Mouse (Mus musculus): ENCODE data around the gene Gcdh. TPM values are rescaled to one million over a fixed set of nuclear protein-coding genes. Genes with fewer than 3 reads are reported as not detected.
A peak's percentile ranks its signal among the peaks of the same experiment; 100 is the strongest.

The Gcdh gene
- polyA plus RNA-seq, 1 experiment from 2014 or later = 27.3 TPM

GRCm38 (mm10) chr8:84913502-84913900 lies 19.8 kb upstream of the Gcdh start:
- Histone ChIP-seq H3K4me3 (ENCODE audit: low read depth, low read length) (peak overlapping the region; percentile 49), H3K9ac (ENCODE audit: low read depth, low read length) (peak overlapping the region; percentile 50), H3K4me1 (ENCODE audit: control insufficient read depth, insufficient read depth, low read length) (peaks cover 9% of the 10 kb centered on the region; the same call in 1 of the 2 replicates), H3K27ac (replicated peaks; ENCODE audit: low read depth, low read length) (no peak overlapping the region), H3K36me3 (ENCODE audit: control insufficient read depth, insufficient read depth, low read length) (no peaks in the 10 kb centered on the region), H3K9me3 (ENCODE audit: control insufficient read depth, low read length) (peaks cover 5% of the 10 kb centered on the region; the same call in 1 of the 2 replicates), H3K4me2 (ENCODE audit: low read depth, low read length) (peak overlapping the region; percentile 70), H3K27me3 (replicated peaks; ENCODE audit: control insufficient read depth, insufficient read depth, low read length) (peaks cover 34% of the 10 kb centered on the region)
- ATAC-seq (ENCODE audit: low read depth) (no peak), DNase-seq (ENCODE audit: low spot score) (no peak)
- WGBS = 10% methylated on average over 9 of the region's 9 CpGs

- Histone ChIP-seq H3K9me3 (ENCODE audit: control insufficient read depth, low read length) (peaks cover 5% of the 10 kb centered on the region; the same call in 1 of the 2 replicates), H3K27ac (replicated peaks; ENCODE audit: low read depth, low read length) (no peak overlapping the region), H3K4me1 (ENCODE audit: control insufficient read depth, insufficient read depth, low read length) (peaks cover 9% of the 10 kb centered on the region; the same call in 1 of the 2 replicates), H3K36me3 (ENCODE audit: control insufficient read depth, insufficient read depth, low read length) (no peaks in the 10 kb centered on the region), H3K27me3 (replicated peaks; ENCODE audit: control insufficient read depth, insufficient read depth, low read length) (peaks cover 34% of the 10 kb centered on the region), H3K4me2 (ENCODE audit: low read depth, low read length) (peak overlapping the region; percentile 70), H3K4me3 (ENCODE audit: low read depth, low read length) (peak overlapping the region; percentile 49), H3K9ac (ENCODE audit: low read depth, low read length) (peak overlapping the region; percentile 50)
- DNase-seq (ENCODE audit: low spot score) (peak; percentile 87), ATAC-seq (ENCODE audit: low read depth) (peak; percentile 60)
- WGBS = 1% methylated on average over 47 of the region's 55 CpGs
Observed at GRCm38 (mm10) chr8:84912895-84913501, 19.3 kb upstream of the Gcdh start.

- peaks cover 5% of the 10 kb centered on the region; the same call in 1 of the 2 replicates for H3K9me3 ChIP-seq (ENCODE audit: control insufficient read depth, low read length)
- no peak overlapping the region for H3K9ac ChIP-seq (ENCODE audit: low read depth, low read length)
- 20% methylated on average over 25 of the region's 27 CpGs for WGBS
- no peak for ATAC-seq (ENCODE audit: low read depth)
- peak overlapping the region; percentile 49 for H3K4me3 ChIP-seq (ENCODE audit: low read depth, low read length)
- H3K36me3 ChIP-seq (ENCODE audit: control insufficient read depth, insufficient read depth, low read length) = no peaks in the 10 kb centered on the region
- peaks cover 9% of the 10 kb centered on the region; the same call in 1 of the 2 replicates for H3K4me1 ChIP-seq (ENCODE audit: control insufficient read depth, insufficient read depth, low read length)
- no peak overlapping the region for H3K27ac ChIP-seq (replicated peaks; ENCODE audit: low read depth, low read length)
- DNase-seq (ENCODE audit: low spot score) = no peak
- H3K4me2 ChIP-seq (ENCODE audit: low read depth, low read length) = peak overlapping the region; percentile 70
- peaks cover 34% of the 10 kb centered on the region for H3K27me3 ChIP-seq (replicated peaks; ENCODE audit: control insufficient read depth, insufficient read depth, low read length)
Observed at GRCm38 (mm10) chr8:84912391-84912790, 18.7 kb upstream of the Gcdh start.

- DNase-seq (ENCODE audit: low spot score) = no peak
- 79% methylated on average over 5 of the region's 9 CpGs for WGBS
- peaks cover 34% of the 10 kb centered on the region for H3K27me3 ChIP-seq (replicated peaks; ENCODE audit: control insufficient read depth, insufficient read depth, low read length)
Observed at GRCm38 (mm10) chr8:84911854-84912253, 18.1 kb upstream of the Gcdh start.

GRCm38 (mm10) chr8:84910551-84910950 lies 16.8 kb upstream of the Gcdh start:
- ATAC-seq (ENCODE audit: low read depth) = no peak
- Histone ChIP-seq H3K4me1 (ENCODE audit: control insufficient read depth, insufficient read depth, low read length) (peaks cover 9% of the 10 kb centered on the region; the same call in 1 of the 2 replicates), H3K27ac (replicated peaks; ENCODE audit: low read depth, low read length) (no peak overlapping the region), H3K4me3 (ENCODE audit: low read depth, low read length) (no peak overlapping the region), H3K9me3 (ENCODE audit: control insufficient read depth, low read length) (peaks cover 5% of the 10 kb centered on the region; the same call in 1 of the 2 replicates), H3K4me2 (ENCODE audit: low read depth, low read length) (no peak overlapping the region), H3K9ac (ENCODE audit: low read depth, low read length) (no peak overlapping the region), H3K27me3 (replicated peaks; ENCODE audit: control insufficient read depth, insufficient read depth, low read length) (peaks cover 34% of the 10 kb centered on the region), H3K36me3 (ENCODE audit: control insufficient read depth, insufficient read depth, low read length) (no peaks in the 10 kb centered on the region)
- no peak for DNase-seq (ENCODE audit: low spot score)
- 83% methylated on average over 6 of the region's 6 CpGs for WGBS

More at GRCm38 (mm10) chr8:84911854-84912253, 18.1 kb upstream of the Gcdh start:
- Histone ChIP-seq H3K27ac (replicated peaks; ENCODE audit: low read depth, low read length) (no peak overlapping the region), H3K9ac (ENCODE audit: low read depth, low read length) (no peak overlapping the region), H3K36me3 (ENCODE audit: control insufficient read depth, insufficient read depth, low read length) (no peaks in the 10 kb centered on the region), H3K4me1 (ENCODE audit: control insufficient read depth, insufficient read depth, low read length) (peaks cover 9% of the 10 kb centered on the region; the same call in 1 of the 2 replicates), H3K9me3 (ENCODE audit: control insufficient read depth, low read length) (peaks cover 5% of the 10 kb centered on the region; the same call in 1 of the 2 replicates), H3K4me3 (ENCODE audit: low read depth, low read length) (no peak overlapping the region), H3K4me2 (ENCODE audit: low read depth, low read length) (no peak overlapping the region; the same call in 1 of the 2 replicates)
- no peak for ATAC-seq (ENCODE audit: low read depth)

GRCm38 (mm10) chr8:84909949-84910348 lies 16.2 kb upstream of the Gcdh start:
- Histone ChIP-seq H3K27ac (replicated peaks; ENCODE audit: low read depth, low read length) (no peak overlapping the region), H3K4me3 (ENCODE audit: low read depth, low read length) (no peak overlapping the region), H3K27me3 (replicated peaks; ENCODE audit: control insufficient read depth, insufficient read depth, low read length) (peaks cover 34% of the 10 kb centered on the region), H3K9ac (ENCODE audit: low read depth, low read length) (no peak overlapping the region), H3K9me3 (ENCODE audit: control insufficient read depth, low read length) (peaks cover 5% of the 10 kb centered on the region; the same call in 1 of the 2 replicates), H3K36me3 (ENCODE audit: control insufficient read depth, insufficient read depth, low read length) (no peaks in the 10 kb centered on the region), H3K4me1 (ENCODE audit: control insufficient read depth, insufficient read depth, low read length) (peaks cover 9% of the 10 kb centered on the region; the same call in 1 of the 2 replicates), H3K4me2 (ENCODE audit: low read depth, low read length) (0 out of 2 replicates have a peak overlapping the region, but pooled peaks have one; percentile 85)
- 51% methylated on average over 5 of the region's 5 CpGs for WGBS
- DNase-seq (ENCODE audit: low spot score) (no peak), ATAC-seq (ENCODE audit: low read depth) (no peak)

- no peaks in the 10 kb centered on the region for H3K36me3 ChIP-seq (ENCODE audit: control insufficient read depth, insufficient read depth, low read length)
- peaks cover 5% of the 10 kb centered on the region; the same call in 1 of the 2 replicates for H3K9me3 ChIP-seq (ENCODE audit: control insufficient read depth, low read length)
- peak overlapping the region; percentile 85 for H3K4me2 ChIP-seq (ENCODE audit: low read depth, low read length)
- WGBS = 54% methylated on average over 18 of the region's 20 CpGs
- H3K27me3 ChIP-seq (replicated peaks; ENCODE audit: control insufficient read depth, insufficient read depth, low read length) = peaks cover 34% of the 10 kb centered on the region
- H3K9ac ChIP-seq (ENCODE audit: low read depth, low read length) = peak overlapping the region; percentile 74
- no peak overlapping the region for H3K27ac ChIP-seq (replicated peaks; ENCODE audit: low read depth, low read length)
- ATAC-seq (ENCODE audit: low read depth) (no peak), DNase-seq (ENCODE audit: low spot score) (no peak)
- peak overlapping the region; percentile 59 for H3K4me3 ChIP-seq (ENCODE audit: low read depth, low read length)
- H3K4me1 ChIP-seq (ENCODE audit: control insufficient read depth, insufficient read depth, low read length) = peaks cover 9% of the 10 kb centered on the region; the same call in 1 of the 2 replicates
Observed at GRCm38 (mm10) chr8:84909162-84909767, 15.5 kb upstream of the Gcdh start.

- Histone ChIP-seq H3K4me2 (ENCODE audit: low read depth, low read length) (peak within 1 kb of the TSS; percentile 85), H3K9ac (ENCODE audit: low read depth, low read length) (peak within 1 kb of the TSS; percentile 74), H3K27ac (replicated peaks; ENCODE audit: low read depth, low read length) (no peak within 1 kb of the TSS), H3K36me3 (ENCODE audit: control insufficient read depth, insufficient read depth, low read length) (no peaks in the 10 kb centered on the region), H3K4me1 (ENCODE audit: control insufficient read depth, insufficient read depth, low read length) (peaks cover 9% of the 10 kb centered on the region; the same call in 1 of the 2 replicates), H3K27me3 (replicated peaks; ENCODE audit: control insufficient read depth, insufficient read depth, low read length) (peaks cover 29% of the 10 kb centered on the region), H3K9me3 (ENCODE audit: control insufficient read depth, low read length) (no peaks in the 10 kb centered on the region), H3K4me3 (ENCODE audit: low read depth, low read length) (peak within 1 kb of the TSS; percentile 59)
- ATAC-seq (ENCODE audit: low read depth) (peak; percentile 92), DNase-seq (ENCODE audit: low spot score) (peak; percentile 99)
- 2% methylated on average over 29 of the region's 45 CpGs for WGBS
Observed at GRCm38 (mm10) chr8:84908421-84909161, 14.9 kb upstream of the Gcdh start, which contains the start of gene Dnase2a. Gene Dnase2a, plus strand, starts transcription at chr8:84908560.
